Mouse (Mus musculus) C2C12 (cell line): ENCODE results near the gene Wscd1. TPM values are rescaled to one million over a fixed set of nuclear protein-coding genes. Genes with fewer than 3 reads are reported as not detected.

Experiments used
- H3K27me3 ChIP-seq: one replicate; pipeline ENCODE4 v1.6.1; 2011; ENCODE audit not compliant: control insufficient read depth, insufficient read depth, insufficient read length
- H3K36me3 ChIP-seq: one replicate; pipeline ENCODE4 v1.6.1; 2011; ENCODE audit not compliant: control insufficient read depth, insufficient read depth
- H3K4me3 ChIP-seq: one replicate; pipeline ENCODE4 v1.5.1; 2011; ENCODE audit warnings: mild to moderate bottlenecking, control low read depth; ENCODE audit not compliant: poor library complexity, insufficient read depth, severe bottlenecking
- H3K79me2 ChIP-seq: one replicate; pipeline ENCODE4 v1.6.1; 2011; ENCODE audit not compliant: control insufficient read depth, insufficient read depth
- H3K79me3 ChIP-seq: one replicate; pipeline ENCODE4 v1.6.1; 2011; ENCODE audit warnings: low read depth, control low read depth
- H3ac ChIP-seq: one replicate; pipeline ENCODE3; 2011; ENCODE audit warnings: low read depth; ENCODE audit not compliant: control insufficient read depth, insufficient read length
- CEBPB ChIP-seq: IDR thresholded peaks from one replicate; pipeline ENCODE4 v1.6.1; 2011; ENCODE audit warnings: low read depth, mild to moderate bottlenecking, control low read depth, moderate library complexity
- CTCF ChIP-seq: IDR thresholded peaks from one replicate; pipeline ENCODE4 v1.5.1; 2011; ENCODE audit not compliant: control insufficient read depth, insufficient read depth, insufficient read length
- FOSL1 ChIP-seq: IDR thresholded peaks from one replicate; pipeline ENCODE4 v1.8.0; 2011; ENCODE audit warnings: mild to moderate bottlenecking, low read length; ENCODE audit not compliant: poor library complexity, insufficient read depth, severe bottlenecking
- MAX ChIP-seq: IDR thresholded peaks from one replicate; pipeline ENCODE4 v1.6.1; 2011; ENCODE audit warnings: mild to moderate bottlenecking, control low read depth
- MYOD1 ChIP-seq: IDR thresholded peaks from one replicate; pipeline ENCODE4 v1.6.1; 2011; ENCODE audit warnings: low read depth; ENCODE audit not compliant: control insufficient read depth, insufficient read length
- MYOG ChIP-seq: IDR thresholded peaks from one replicate; pipeline ENCODE4 v1.6.1; 2011; ENCODE audit not compliant: control insufficient read depth, insufficient read length; ENCODE audit errors: extremely low read depth
- USF1 ChIP-seq: IDR thresholded peaks from one replicate; pipeline ENCODE4 v1.6.1; 2011; ENCODE audit warnings: low read depth, mild to moderate bottlenecking, control low read depth, moderate library complexity
- polyA plus RNA-seq: library from polyadenylated mRNA; unstranded; fragments of >200 nt; fragmentation: generic; extraction: Trizol; gene quantifications from one replicate; pipeline ENCODE4 v1.2.1, GENCODE M21; 2012; ENCODE audit warnings: missing spikeins

Wscd1 gene
- polyA plus RNA-seq, 1 experiment = not detected

- TF ChIP-seq USF1 (no peak), MYOG (no peak), CTCF (no peak), FOSL1 (no peak), CEBPB (no peak), MAX (no peak), MYOD1 (no peak)
- H3K79me3 ChIP-seq = no peaks in the 10 kb centered on the region
- no peak overlapping the region for H3ac ChIP-seq
- no peak overlapping the region for H3K4me3 ChIP-seq
- no peaks in the 10 kb centered on the region for H3K79me2 ChIP-seq
- H3K36me3 ChIP-seq = no peaks in the 10 kb centered on the region
- no peaks in the 10 kb centered on the region for H3K27me3 ChIP-seq
Observed at GRCm38 (mm10) chr11:71799206-71799605, 49.5 kb downstream of the Wscd1 start.

GRCm38 (mm10) chr11:71808521-71808920 lies 58.8 kb downstream of the Wscd1 start:
- Histone ChIP-seq H3K79me3 (no peaks in the 10 kb centered on the region), H3K27me3 (no peaks in the 10 kb centered on the region), H3K36me3 (no peaks in the 10 kb centered on the region), H3ac (no peak overlapping the region), H3K4me3 (no peak overlapping the region), H3K79me2 (no peaks in the 10 kb centered on the region)
- TF ChIP-seq MAX = no peak
- no peak for TF ChIP-seq CEBPB
- no peak for TF ChIP-seq FOSL1
- no peak for TF ChIP-seq MYOD1
- no peak for TF ChIP-seq MYOG
- TF ChIP-seq USF1 = no peak
- TF ChIP-seq CTCF = no peak

- no peaks in the 10 kb centered on the region for H3K79me3 ChIP-seq
- H3K36me3 ChIP-seq = no peaks in the 10 kb centered on the region
- H3ac ChIP-seq = no peak overlapping the region
- peaks cover 5% of the 10 kb centered on the region for H3K27me3 ChIP-seq
- TF ChIP-seq MYOD1 = no peak
- no peak for TF ChIP-seq MAX
- TF ChIP-seq USF1 = no peak
- TF ChIP-seq CEBPB = no peak
- no peak for TF ChIP-seq MYOG
- TF ChIP-seq FOSL1 = no peak
- no peak for TF ChIP-seq CTCF
- no peaks in the 10 kb centered on the region for H3K79me2 ChIP-seq
- no peak overlapping the region for H3K4me3 ChIP-seq
Observed at GRCm38 (mm10) chr11:71811828-71812227, 62.1 kb downstream of the Wscd1 start.

GRCm38 (mm10) chr11:71812921-71813320 lies 63.2 kb downstream of the Wscd1 start:
- no peaks in the 10 kb centered on the region for H3K36me3 ChIP-seq
- no peaks in the 10 kb centered on the region for H3K79me3 ChIP-seq
- no peak for TF ChIP-seq CTCF
- no peak for TF ChIP-seq FOSL1
- TF ChIP-seq MYOD1 = no peak
- TF ChIP-seq MAX = no peak
- no peak for TF ChIP-seq MYOG
- no peak overlapping the region for H3ac ChIP-seq
- H3K27me3 ChIP-seq = peaks cover 5% of the 10 kb centered on the region
- H3K4me3 ChIP-seq = no peak overlapping the region
- no peaks in the 10 kb centered on the region for H3K79me2 ChIP-seq

- no peaks in the 10 kb centered on the region for H3K79me2 ChIP-seq
- no peak overlapping the region for H3ac ChIP-seq
- no peaks in the 10 kb centered on the region for H3K36me3 ChIP-seq
- peaks cover 5% of the 10 kb centered on the region for H3K27me3 ChIP-seq
- H3K79me3 ChIP-seq = no peaks in the 10 kb centered on the region
- TF ChIP-seq CEBPB (no peak), MYOD1 (no peak), USF1 (no peak), MYOG (no peak), CTCF (no peak), MAX (no peak), FOSL1 (no peak)
- H3K4me3 ChIP-seq = no peak overlapping the region
Observed at GRCm38 (mm10) chr11:71814511-71814910, 64.8 kb downstream of the Wscd1 start.

- peaks cover 5% of the 10 kb centered on the region for H3K27me3 ChIP-seq
- H3K79me2 ChIP-seq = no peaks in the 10 kb centered on the region
- H3K79me3 ChIP-seq = no peaks in the 10 kb centered on the region
- H3K4me3 ChIP-seq = no peak overlapping the region
- H3K36me3 ChIP-seq = no peaks in the 10 kb centered on the region
- TF ChIP-seq MYOD1 (no peak), CEBPB (no peak), MYOG (no peak), CTCF (no peak)
- H3ac ChIP-seq = no peak overlapping the region
Observed at GRCm38 (mm10) chr11:71815326-71815725, 65.6 kb downstream of the Wscd1 start.
